Mouse (Mus musculus) liver, embryonic 16.5 days (tissue): ENCODE data around the gene Isl1. TPM values are rescaled to one million over a fixed set of nuclear protein-coding genes. Genes with fewer than 3 reads are reported as not detected.

Experiments used
- ATAC-seq: fragments of 200-750 bp; cut with Nextera tagmentation; 2 replicates; pipeline ENCODE4 v1.8.0; 2017; ENCODE audit warnings: low read depth, mild to moderate bottlenecking, moderate number of reproducible peaks, moderate library complexity
- H3K27ac ChIP-seq: fragments of 300-500 bp; sonication (generic); 2 replicates; pipeline ENCODE4 v1.5.1; 2014; ENCODE audit warnings: mild to moderate bottlenecking, low read length
- H3K27me3 ChIP-seq: fragments of 300-500 bp; sonication (generic); 2 replicates; pipeline ENCODE4 v1.6.1; 2014; ENCODE audit warnings: low read depth, low read length, mixed read lengths; ENCODE audit not compliant: control insufficient read depth, insufficient read depth
- H3K36me3 ChIP-seq: fragments of 300-500 bp; sonication (generic); 2 replicates; pipeline ENCODE4 v1.6.1; 2014; ENCODE audit warnings: mild to moderate bottlenecking; ENCODE audit not compliant: control insufficient read depth, insufficient read depth
- H3K4me1 ChIP-seq: fragments of 300-500 bp; sonication (generic); 2 replicates; pipeline ENCODE4 v1.6.1; 2014; ENCODE audit warnings: low read depth, low read length, mixed read lengths; ENCODE audit not compliant: control insufficient read depth
- H3K4me2 ChIP-seq: fragments of 300-500 bp; sonication (generic); 2 replicates; pipeline ENCODE4 v1.6.1; 2014; ENCODE audit warnings: low read depth, low read length, mixed read lengths
- H3K4me3 ChIP-seq: fragments of 300-500 bp; sonication (generic); 2 replicates; pipeline ENCODE4 v1.5.1; 2014; ENCODE audit warnings: low read depth, mild to moderate bottlenecking, low read length
- H3K9ac ChIP-seq: fragments of 300-500 bp; sonication (generic); 2 replicates; pipeline ENCODE4 v1.6.1; 2014; ENCODE audit warnings: low read depth, low read length
- H3K9me3 ChIP-seq: fragments of 300-500 bp; sonication (generic); replicated peaks from 2 replicates; pipeline ENCODE4 v1.6.1; 2016; ENCODE audit warnings: low read length; ENCODE audit not compliant: control insufficient read depth
- WGBS: fragments of 180-500 bp; shearing (Covaris S2); extraction: QIAGEN DNeasy Blood & Tissue Kit; methylation state at CpG from one replicate; pipeline ENCODE4 v1.1.7; 2014; ENCODE audit not compliant: insufficient replicate concordance; 5-methylcytosine and 5-hydroxymethylcytosine counted together
- polyA plus RNA-seq: library from polyadenylated mRNA; unstranded; fragments of >200 nt; fragmentation: Nextera tagmentation; extraction: Ambion mirVana; gene quantifications from 2 replicates; pipeline ENCODE4 v1.2.1, GENCODE M21; 2015

The Isl1 gene
- 0.15 and 0.20 TPM in 2 replicates for polyA plus RNA-seq

- Histone ChIP-seq H3K9me3 (no peaks in the 10 kb centered on the region), H3K4me2 (peak within 1 kb of the TSS; percentile 65), H3K4me1 (no peaks in the 10 kb centered on the region), H3K9ac (no peak within 1 kb of the TSS), H3K27ac (no peak within 1 kb of the TSS), H3K4me3 (peak within 1 kb of the TSS; percentile 42), H3K36me3 (no peaks in the 10 kb centered on the region), H3K27me3 (peaks cover 87% of the 10 kb centered on the region)
- peak; percentile 79 for ATAC-seq
- WGBS: 1% methylated on average over 82 of the region's 82 CpGs
Measured at GRCm38 (mm10) chr13:116309584-116310462, at the start of gene Isl1. TSS of gene Isl1 (minus strand) at chr13:116309689.

- ATAC-seq: no peak
- 54% methylated on average over 3 of the region's 3 CpGs for WGBS
Measured at GRCm38 (mm10) chr13:116335763-116336162, 26.3 kb upstream of the Isl1 start.

GRCm38 (mm10) chr13:116313636-116314530 lies 4.4 kb upstream of the Isl1 start:
- no peak overlapping the region for H3K9ac ChIP-seq
- H3K27me3 ChIP-seq: peaks cover 60% of the 10 kb centered on the region
- no peak for ATAC-seq
- no peak overlapping the region for H3K4me2 ChIP-seq
- no peak overlapping the region for H3K4me3 ChIP-seq
- H3K4me1 ChIP-seq: no peaks in the 10 kb centered on the region
- H3K27ac ChIP-seq: no peak overlapping the region
- no peaks in the 10 kb centered on the region for H3K9me3 ChIP-seq
- H3K36me3 ChIP-seq: no peaks in the 10 kb centered on the region
- 4% methylated on average over 28 of the region's 28 CpGs for WGBS

More at GRCm38 (mm10) chr13:116335763-116336162, 26.3 kb upstream of the Isl1 start:
- H3K27ac ChIP-seq: no peak overlapping the region
- no peak overlapping the region for H3K9ac ChIP-seq
- no peaks in the 10 kb centered on the region for H3K36me3 ChIP-seq
- H3K4me2 ChIP-seq: no peak overlapping the region
- no peak overlapping the region for H3K4me3 ChIP-seq
- no peaks in the 10 kb centered on the region for H3K9me3 ChIP-seq
- no peaks in the 10 kb centered on the region for H3K4me1 ChIP-seq
- H3K27me3 ChIP-seq: no peaks in the 10 kb centered on the region

- no peak overlapping the region for H3K4me3 ChIP-seq
- WGBS: 10% methylated on average over 13 of the region's 13 CpGs
- H3K27ac ChIP-seq: no peak overlapping the region
- H3K9ac ChIP-seq: no peak overlapping the region
- H3K27me3 ChIP-seq: peaks cover 71% of the 10 kb centered on the region
- no peak overlapping the region for H3K4me2 ChIP-seq
- no peak for ATAC-seq
- H3K9me3 ChIP-seq: no peaks in the 10 kb centered on the region
- no peaks in the 10 kb centered on the region for H3K36me3 ChIP-seq
- H3K4me1 ChIP-seq: no peaks in the 10 kb centered on the region
Measured at GRCm38 (mm10) chr13:116311871-116312720, 2.6 kb upstream of the Isl1 start.

GRCm38 (mm10) chr13:116311011-116311410 lies 1.5 kb upstream of the Isl1 start:
- no peak overlapping the region for H3K4me3 ChIP-seq
- no peak overlapping the region for H3K9ac ChIP-seq
- WGBS: 19% methylated on average over 4 of the region's 4 CpGs
- no peak overlapping the region for H3K27ac ChIP-seq
- peaks cover 82% of the 10 kb centered on the region for H3K27me3 ChIP-seq
- no peak overlapping the region for H3K4me2 ChIP-seq
- H3K9me3 ChIP-seq: no peaks in the 10 kb centered on the region
- no peaks in the 10 kb centered on the region for H3K36me3 ChIP-seq
- no peak for ATAC-seq
- H3K4me1 ChIP-seq: no peaks in the 10 kb centered on the region

GRCm38 (mm10) chr13:116310463-116310765 lies 925 bp upstream of the Isl1 start:
- Histone ChIP-seq H3K4me2 (no peak overlapping the region), H3K4me3 (no peak overlapping the region), H3K36me3 (no peaks in the 10 kb centered on the region), H3K4me1 (no peaks in the 10 kb centered on the region), H3K9me3 (no peaks in the 10 kb centered on the region), H3K9ac (no peak overlapping the region), H3K27ac (no peak overlapping the region), H3K27me3 (peaks cover 83% of the 10 kb centered on the region)
- 3% methylated on average over 9 of the region's 9 CpGs for WGBS
- ATAC-seq: no peak

- Histone ChIP-seq H3K9ac (no peak overlapping the region), H3K4me2 (peak overlapping the region; percentile 65; the same call in 1 of the 2 replicates), H3K27ac (no peak overlapping the region), H3K9me3 (no peaks in the 10 kb centered on the region), H3K4me3 (peak overlapping the region; percentile 42), H3K36me3 (no peaks in the 10 kb centered on the region), H3K4me1 (no peaks in the 10 kb centered on the region), H3K27me3 (peaks cover 84% of the 10 kb centered on the region)
- peak; percentile 9; the same call in 1 of the 2 replicates for ATAC-seq
- whole genome bisulfite sequencing: under 1% methylated on average over 18 of the region's 18 CpGs
Measured at GRCm38 (mm10) chr13:116308933-116309583, 431 bp downstream of the Isl1 start.
